Comparison of ENCODE assay signal across 14 mouse cellular contexts in genomic region chr7:51625161-51625560, GRCm38 (mm10). TPM values are rescaled to one million over a fixed set of nuclear protein-coding genes. Genes with fewer than 3 reads are reported as not detected.
DNase-seq lines count a peak whose midpoint lies in the region; ATAC-seq and TF ChIP-seq lines count a peak whose summit lies in the region.
"Had no signal": no experiment of that assay in that cellular context is flagged by ENCODE, and none has a peak within 500 bp of the region (broad histone marks: within the 10 kb centered on the region; RNA-seq: fewer than 3 reads in every experiment).

No protein-coding gene starts in this region.

- intact Hi-C loops in gastrocnemius, postnatal 36 days (cut with DNase I) = no loop called here

- peaks cover 3% of the 10 kb centered on the region for H3K27me3 ChIP-seq in kidney, adult 2 months (replicated peaks; ENCODE audit: control insufficient read depth, insufficient read depth, low read length)
- peaks cover 87% of the 10 kb centered on the region for H3K27me3 ChIP-seq in embryonic facial prominence, embryonic 14.5 days (replicated peaks; ENCODE audit: control insufficient read depth, insufficient read depth, low read length)
- H3K27me3 ChIP-seq in hindbrain, embryonic 15.5 days = peaks cover 37% of the 10 kb centered on the region
- peaks cover 72% of the 10 kb centered on the region for H3K27me3 ChIP-seq in neural tube, embryonic 12.5 days (replicated peaks)
- H3K27me3 ChIP-seq: CH12.LX had no signal

- no peak for ATAC-seq in embryonic facial prominence, embryonic 14.5 days (ENCODE audit: low read depth)
- no peak for ATAC-seq in hindbrain, embryonic 15.5 days (ENCODE audit: low FRiP score, low read depth)
- ATAC-seq in neural tube, embryonic 12.5 days (ENCODE audit: low FRiP score, low read depth) = no peak
- no peak for ATAC-seq in activated CD4-positive, CD25-positive, alpha-beta regulatory T cell, adult 4 months

- no peak for TF ChIP-seq CTCF in kidney, adult 2 months (conservative IDR thresholded peaks at IDR 0.05; ENCODE audit: insufficient read depth, insufficient read length, low read depth, low read length)

- no peak overlapping the region for H3K9ac ChIP-seq in embryonic facial prominence, embryonic 14.5 days (ENCODE audit: low read depth, low read length)
- peak overlapping the region; percentile 59 for H3K9ac ChIP-seq in hindbrain, embryonic 15.5 days
- peak overlapping the region; percentile 66 for H3K9ac ChIP-seq in neural tube, embryonic 12.5 days

- no peak overlapping the region for H3K4me3 ChIP-seq in kidney, adult 2 months (ENCODE audit: insufficient read depth, low read depth, low read length)
- H3K4me3 ChIP-seq in embryonic facial prominence, embryonic 14.5 days (ENCODE audit: low read depth, low read length) = peak overlapping the region; percentile 8; the same call in 1 of the 2 replicates
- H3K4me3 ChIP-seq in hindbrain, embryonic 15.5 days = peak overlapping the region; percentile 42
- H3K4me3 ChIP-seq in neural tube, embryonic 12.5 days = peak overlapping the region; percentile 23

- H3K4me1 ChIP-seq in kidney, adult 2 months (ENCODE audit: control insufficient read depth, insufficient read depth, low read length) = no peaks in the 10 kb centered on the region
- no peaks in the 10 kb centered on the region for H3K4me1 ChIP-seq in embryonic facial prominence, embryonic 14.5 days (ENCODE audit: control insufficient read depth, insufficient read depth, low read length)
- 0 out of 2 replicates have a peak, but pooled peaks cover 3% of the 10 kb centered on the region for H3K4me1 ChIP-seq in hindbrain, embryonic 15.5 days (replicated peaks)
- H3K4me1 ChIP-seq in neural tube, embryonic 12.5 days = 0 out of 2 replicates have a peak, but pooled peaks cover 5% of the 10 kb centered on the region

- H3K9me3 ChIP-seq in embryonic facial prominence, embryonic 14.5 days (ENCODE audit: control insufficient read depth, low read length) = no peaks in the 10 kb centered on the region
- H3K9me3 ChIP-seq in hindbrain, embryonic 15.5 days = no peaks in the 10 kb centered on the region
- no peaks in the 10 kb centered on the region for H3K9me3 ChIP-seq in neural tube, embryonic 12.5 days

- 1% methylated on average over 23 of the region's 23 CpGs for WGBS in kidney, adult 2 months
- 2% methylated on average over 22 of the region's 23 CpGs for WGBS in embryonic facial prominence, embryonic 14.5 days
- WGBS in hindbrain, embryonic 15.5 days = 3% methylated on average over 23 of the region's 23 CpGs
- WGBS in neural tube, embryonic 12.5 days = under 1% methylated on average over 23 of the region's 23 CpGs

- no peak for TF ChIP-seq POLR2A in kidney, adult 2 months (IDR thresholded peaks at IDR 0.05; ENCODE audit: low read depth, low read length)

- peak; percentile 4 to 7 for DNase-seq in kidney, postnatal 4 days
- no peak for DNase-seq in kidney, adult 2 months
- no peak for DNase-seq in embryonic facial prominence, embryonic 14.5 days (ENCODE audit: low spot score)
- no peak for DNase-seq in gastrocnemius, postnatal 36 days
- no peak for DNase-seq in frontal cortex, adult 2 months (ENCODE audit: extremely low spot score in 1 of 2, low spot score in 1 of 2)
- DNase-seq: cerebellum, adult 8-10 months; thymus, postnatal 14 days had no signal

- H3K4me2 ChIP-seq in embryonic facial prominence, embryonic 14.5 days (ENCODE audit: low read depth, low read length) = no peak overlapping the region; the same call in 1 of the 2 replicates
- H3K4me2 ChIP-seq in hindbrain, embryonic 15.5 days = peak overlapping the region; percentile 50
- H3K4me2 ChIP-seq in neural tube, embryonic 12.5 days (replicated peaks) = peak overlapping the region; percentile 53

- no peaks in the 10 kb centered on the region for H3K36me3 ChIP-seq in kidney, adult 2 months (ENCODE audit: control insufficient read depth, insufficient read depth, low read length)
- no peaks in the 10 kb centered on the region for H3K36me3 ChIP-seq in embryonic facial prominence, embryonic 14.5 days (ENCODE audit: control insufficient read depth, insufficient read depth, low read length)
- no peaks in the 10 kb centered on the region for H3K36me3 ChIP-seq in hindbrain, embryonic 15.5 days
- no peaks in the 10 kb centered on the region for H3K36me3 ChIP-seq in neural tube, embryonic 12.5 days

- H3K27ac ChIP-seq in kidney, adult 2 months (ENCODE audit: insufficient read depth, low read depth, low read length) = no peak overlapping the region
- no peak overlapping the region for H3K27ac ChIP-seq in embryonic facial prominence, embryonic 14.5 days (replicated peaks; ENCODE audit: low read depth, low read length)
- H3K27ac ChIP-seq in hindbrain, embryonic 15.5 days (replicated peaks) = peak overlapping the region; percentile 91
- H3K27ac ChIP-seq in neural tube, embryonic 12.5 days = peak overlapping the region; percentile 65

RNA-seq across cellular contexts. Expression of gene Slc17a6, which starts 3.4 kb away (rescaled TPM):
- polyA plus RNA-seq in kidney, adult 2 months (2012; rRNA removed) = not detected in 2 replicates
- polyA plus RNA-seq in embryonic facial prominence, embryonic 14.5 days (2014; fragmentation: Nextera tagmentation; extraction: Ambion mirVana) = 3.9 and 4.4 TPM in 2 replicates
- polyA plus RNA-seq in hindbrain, embryonic 15.5 days (2015; fragmentation: Nextera tagmentation; extraction: Ambion mirVana) = 97.5 and 105 TPM in 2 replicates
- 49.9 and 52.7 TPM in 2 replicates for polyA plus RNA-seq in neural tube, embryonic 12.5 days (2016; fragmentation: Nextera tagmentation; extraction: Ambion mirVana)
- not detected for polyA plus RNA-seq in activated CD4-positive, CD25-positive, alpha-beta regulatory T cell, adult 4 months (2017; shearing (Covaris generic))
- not detected for total RNA-seq in gastrocnemius, postnatal 36 days (2021)
- polyA plus RNA-seq in frontal cortex, adult 2 months (2012; rRNA removed) = 7.4 and 9.2 TPM in 2 replicates
- total RNA-seq: CH12.LX; gastrocnemius, adult 8-10 months had no signal
- polyA plus RNA-seq: liver, embryonic 16.5 days; spleen, adult 2 months had no signal

Comparison
In these comparisons a context has a peak if more than half of its experiments do, and no peak if none do; other contexts are left out.
1. DNase-seq: peak in kidney, postnatal 4 days (2 of 2); none in kidney, adult 2 months (single experiment), embryonic facial prominence, embryonic 14.5 days (single experiment), gastrocnemius, postnatal 36 days (0 of 2) and frontal cortex, adult 2 months (0 of 2).
2. H3K27ac ChIP-seq: peak in hindbrain, embryonic 15.5 days (single experiment) and neural tube, embryonic 12.5 days (single experiment); none in kidney, adult 2 months (single experiment) and embryonic facial prominence, embryonic 14.5 days (single experiment).